Mouse (Mus musculus) c-Kit-positive CD71-negative TER-119-negative erythroid progenitor cells, embryonic 14.5 days (primary cell): ENCODE measurements at regions not wholly inside any gene's neighbourhood (a gene's known extent, or its start where the extent isn't known, plus 50 kb on each side); places are given as distances from the start of the nearest gene placed in this dataset.

Experiments used
- DNase-seq: peaks from one replicate; pipeline ENCODE4 v3.0.0-alpha.2; 2013; ENCODE audit warnings: low read depth

- no peak for DNase-seq
Observed at GRCm38 (mm10) chr17:68223170-68223569, 50.4 kb upstream of the L3mbtl4 start.
